Mouse (Mus musculus): Measurements from ENCODE around the gene Snrnp25.

DNA sequence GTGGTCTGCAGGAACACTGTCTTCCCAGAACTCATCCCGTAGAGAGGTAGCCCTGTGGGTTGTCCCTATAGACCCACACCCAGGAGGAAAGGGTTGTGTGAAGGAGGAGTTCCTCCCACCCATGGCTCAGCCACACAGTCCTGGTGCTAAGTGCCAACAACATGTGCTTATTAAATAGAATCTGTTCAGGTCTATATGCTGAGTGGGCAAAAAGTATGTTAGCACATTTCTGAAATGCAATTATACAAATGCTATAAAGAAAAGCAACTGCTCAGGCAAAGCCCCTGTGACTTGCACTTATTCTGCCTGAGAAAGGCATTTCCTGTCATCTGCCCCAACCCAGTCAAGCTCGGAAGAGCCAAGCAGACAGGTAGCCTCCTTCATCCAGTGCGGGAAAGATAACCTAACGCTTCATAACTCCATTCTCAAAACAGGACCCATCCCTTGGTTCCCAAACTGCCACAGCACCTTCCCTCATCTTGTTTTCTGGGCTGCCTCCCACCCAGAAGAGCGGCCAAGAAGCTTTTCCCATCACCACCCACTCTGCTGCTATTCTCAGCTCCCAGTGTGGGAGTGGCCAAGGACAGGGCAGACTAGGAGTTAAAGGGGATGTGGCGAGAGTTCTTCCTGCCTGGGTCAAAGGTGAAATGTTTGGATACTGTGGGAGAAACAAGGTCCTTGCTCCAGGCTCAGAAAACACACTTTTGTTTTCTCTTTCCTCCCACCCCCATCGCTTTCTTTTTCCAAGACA, 38.2 kb downstream of the Snrnp25 start:
- TF ChIP-seq E2F4 (IDR thresholded peaks at IDR 0.05; ENCODE audit: insufficient replicate concordance, low read depth, low read length) = no peak
- no peak for TF ChIP-seq HCFC1 (IDR thresholded peaks at IDR 0.05; ENCODE audit: low read depth, low read length)
